Comparison of ENCODE assay signal across 8 mouse cellular contexts in genomic region chr2:13398551-13398950, GRCm38 (mm10).
DNase-seq lines count a peak whose midpoint lies in the region; ATAC-seq and TF ChIP-seq lines count a peak whose summit lies in the region.
"Had no signal": no experiment of that assay in that cellular context is flagged by ENCODE, and none has a peak within 500 bp of the region (broad histone marks: within the 10 kb centered on the region; RNA-seq: fewer than 3 reads in every experiment).

No protein-coding gene starts in this region.

- no peaks in the 10 kb centered on the region for H3K36me3 ChIP-seq in kidney, embryonic 15.5 days
- no peaks in the 10 kb centered on the region for H3K36me3 ChIP-seq in forebrain, embryonic 10.5 days (replicated peaks)
- H3K36me3 ChIP-seq in forebrain, postnatal 0 days (ENCODE audit: insufficient read depth), result no peaks in the 10 kb centered on the region
- no peaks in the 10 kb centered on the region for H3K36me3 ChIP-seq in midbrain, embryonic 16.5 days (ENCODE audit: control insufficient read depth, insufficient read depth, low read length)

- H3K9ac ChIP-seq in kidney, embryonic 15.5 days, result no peak overlapping the region
- no peak overlapping the region for H3K9ac ChIP-seq in forebrain, postnatal 0 days
- H3K9ac ChIP-seq in midbrain, embryonic 16.5 days (ENCODE audit: low read depth, low read length), result no peak overlapping the region

- no peak overlapping the region for H3K4me3 ChIP-seq in kidney, embryonic 15.5 days (replicated peaks)
- H3K4me3 ChIP-seq in forebrain, embryonic 10.5 days, result no peak overlapping the region
- no peak overlapping the region for H3K4me3 ChIP-seq in forebrain, postnatal 0 days (ENCODE audit: low read depth, low read length)
- no peak overlapping the region for H3K4me3 ChIP-seq in midbrain, embryonic 16.5 days (ENCODE audit: low read depth, low read length)

- peak overlapping the region; percentile 72 for H3K27ac ChIP-seq in kidney, embryonic 15.5 days
- H3K27ac ChIP-seq in forebrain, embryonic 10.5 days, result peak overlapping the region; percentile 81
- peak overlapping the region; percentile 29; the same call in 1 of the 2 replicates for H3K27ac ChIP-seq in forebrain, postnatal 0 days (ENCODE audit: low read depth, low read length)
- no peak overlapping the region for H3K27ac ChIP-seq in midbrain, embryonic 16.5 days (ENCODE audit: low read length)

- no peaks in the 10 kb centered on the region for H3K27me3 ChIP-seq in kidney, embryonic 15.5 days
- no peaks in the 10 kb centered on the region for H3K27me3 ChIP-seq in forebrain, embryonic 10.5 days (ENCODE audit: poor library complexity, severe bottlenecking)
- no peaks in the 10 kb centered on the region for H3K27me3 ChIP-seq in forebrain, postnatal 0 days (ENCODE audit: insufficient read depth, low read length)
- H3K27me3 ChIP-seq in midbrain, embryonic 16.5 days (ENCODE audit: control insufficient read depth, insufficient read depth, low read depth, low read length), result no peaks in the 10 kb centered on the region

- peak; percentile 89 for ATAC-seq in kidney, embryonic 15.5 days (replicated peaks; ENCODE audit: low FRiP score)
- peak; percentile 36; the same call in 1 of the 2 replicates for ATAC-seq in forebrain, postnatal 0 days
- peak; percentile 54 for ATAC-seq in midbrain, embryonic 16.5 days

- DNase-seq in kidney, postnatal 36 days, result no peak
- DNase-seq in forebrain, embryonic 10.5 days (ENCODE audit: extremely low spot score, low spot score), result no peak
- DNase-seq in forebrain, postnatal 0 days, result peak; percentile 11
- no peak for DNase-seq in natural killer cell, adult 2 months (ENCODE audit: low spot score in 2 of 2)
- DNase-seq in thymus, adult 18-20 months, result no peak
- DNase-seq: kidney, adult 8-10 months had no signal

- H3K4me1 ChIP-seq in kidney, embryonic 15.5 days, result peaks cover 14% of the 10 kb centered on the region
- H3K4me1 ChIP-seq in forebrain, embryonic 10.5 days, result peaks cover 58% of the 10 kb centered on the region
- peaks cover 3% of the 10 kb centered on the region; the same call in 1 of the 2 replicates for H3K4me1 ChIP-seq in forebrain, postnatal 0 days (ENCODE audit: insufficient read depth)
- H3K4me1 ChIP-seq in midbrain, embryonic 16.5 days (ENCODE audit: control insufficient read depth, insufficient read depth, low read length), result peaks cover 10% of the 10 kb centered on the region

- no peaks in the 10 kb centered on the region for H3K9me3 ChIP-seq in kidney, embryonic 15.5 days (replicated peaks)
- no peaks in the 10 kb centered on the region for H3K9me3 ChIP-seq in forebrain, embryonic 10.5 days
- H3K9me3 ChIP-seq in forebrain, postnatal 0 days (ENCODE audit: low read length), result no peaks in the 10 kb centered on the region
- H3K9me3 ChIP-seq in midbrain, embryonic 16.5 days (replicated peaks; ENCODE audit: control insufficient read depth, low read length, poor library complexity, severe bottlenecking), result no peaks in the 10 kb centered on the region

- TF ChIP-seq CTCF in forebrain, postnatal 0 days (IDR thresholded peaks at IDR 0.05; ENCODE audit: low read depth), result no peak

- 0 out of 2 replicates have a peak overlapping the region, but pooled peaks have one; percentile 9 for H3K4me2 ChIP-seq in kidney, embryonic 15.5 days
- H3K4me2 ChIP-seq in forebrain, postnatal 0 days (ENCODE audit: low read depth), result no peak overlapping the region
- H3K4me2 ChIP-seq in midbrain, embryonic 16.5 days (ENCODE audit: low read length), result no peak overlapping the region

- WGBS in kidney, embryonic 15.5 days, result 34% methylated on average over 4 of the region's 4 CpGs
- 46% methylated on average over 4 of the region's 4 CpGs for WGBS in forebrain, embryonic 10.5 days
- 9% methylated on average over 4 of the region's 4 CpGs for WGBS in forebrain, postnatal 0 days
- 11% methylated on average over 4 of the region's 4 CpGs for WGBS in midbrain, embryonic 16.5 days

Comparison
In these comparisons a context has a peak if more than half of its experiments do, and no peak if none do; other contexts are left out.
1. ATAC-seq: peak in every context shown above with its lines; median percentile 89 in kidney, embryonic 15.5 days; 54 in midbrain, embryonic 16.5 days; 36 in forebrain, postnatal 0 days.